Mouse (Mus musculus): ENCODE results near the gene Col27a1. TPM values are rescaled to one million over a fixed set of nuclear protein-coding genes. Genes with fewer than 3 reads are reported as not detected.

Gene Col27a1
- total and polyA plus RNA-seq, 2 experiments, result 2.2 to 5.4 TPM

DNA sequence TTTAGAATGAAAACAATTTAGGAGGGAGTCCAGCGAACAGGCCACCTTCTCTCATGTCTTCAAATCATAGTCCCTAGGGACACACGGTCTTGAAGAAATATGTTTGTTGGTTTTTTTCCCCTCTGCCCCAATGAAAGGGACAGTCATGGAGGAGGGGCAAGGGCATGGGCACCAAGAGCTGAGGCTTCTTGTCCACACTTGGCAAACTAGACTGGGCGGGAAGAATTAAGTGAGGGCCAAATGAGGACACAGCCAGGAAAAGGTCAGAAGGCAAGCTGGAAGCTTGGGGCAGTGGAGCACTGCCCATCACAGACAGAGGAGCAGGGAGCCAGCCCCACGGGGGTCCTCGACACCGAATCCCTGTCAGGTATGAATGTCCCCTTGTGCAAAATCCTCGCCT lies 9.9 kb upstream of the Col27a1 start:
- no peaks in the 10 kb centered on the region for H3K4me1 ChIP-seq (ENCODE audit: control insufficient read depth, insufficient read depth, low read length)
- H3K9ac ChIP-seq (ENCODE audit: low read depth, low read length), result no peak overlapping the region
- H3K79me2 ChIP-seq (ENCODE audit: control insufficient read depth, insufficient read depth, low read length), result no peaks in the 10 kb centered on the region
- H3K4me3 ChIP-seq (ENCODE audit: insufficient read depth, low read depth, low read length), result no peak overlapping the region
- no peak for DNase-seq (ENCODE audit: extremely low read depth, low read depth, low spot score)
- TF ChIP-seq CTCF (IDR thresholded peaks at IDR 0.05; ENCODE audit: low read depth, low read length), result no peak
- no peak for TF ChIP-seq POLR2A (IDR thresholded peaks at IDR 0.05; ENCODE audit: extremely low read depth, insufficient read depth, low read length)
- WGBS, result 88% methylated on average over 7 of the region's 7 CpGs
- no peaks in the 10 kb centered on the region for H3K27me3 ChIP-seq (ENCODE audit: control insufficient read depth, insufficient read depth, low read length)
- no peak overlapping the region for H3K27ac ChIP-seq (replicated peaks; ENCODE audit: insufficient read depth, low read depth, low read length)
- no peaks in the 10 kb centered on the region for H3K36me3 ChIP-seq (ENCODE audit: control insufficient read depth, insufficient read depth, low read length)

DNA sequence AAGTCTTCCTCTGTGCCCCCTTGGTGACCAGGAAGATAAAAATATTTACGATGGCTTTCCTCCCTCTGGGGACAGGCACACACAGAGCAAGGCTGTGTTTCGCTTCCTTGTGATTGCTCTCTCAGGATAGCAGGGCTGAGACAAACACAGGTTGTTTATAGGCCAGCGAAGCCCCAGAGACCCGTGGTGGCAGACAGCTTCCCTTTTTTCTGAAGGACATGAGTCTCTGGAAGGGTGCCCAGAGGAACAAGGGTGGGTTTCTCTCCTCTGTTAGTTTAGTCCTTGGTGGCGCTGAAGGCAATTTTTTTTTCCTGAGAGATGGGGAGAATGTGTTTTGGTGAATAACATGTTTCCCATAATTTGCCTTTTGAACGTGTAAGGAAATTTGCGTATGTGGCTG lies 8.2 kb upstream of the Col27a1 start:
- Histone ChIP-seq H3K36me3 (ENCODE audit: control insufficient read depth, insufficient read depth, low read length) (no peaks in the 10 kb centered on the region), H3K4me1 (ENCODE audit: control insufficient read depth, insufficient read depth, low read length) (no peaks in the 10 kb centered on the region), H3K9ac (ENCODE audit: low read depth, low read length) (no peak overlapping the region), H3K27me3 (ENCODE audit: control insufficient read depth, insufficient read depth, low read length) (no peaks in the 10 kb centered on the region), H3K27ac (replicated peaks; ENCODE audit: insufficient read depth, low read depth, low read length) (no peak overlapping the region), H3K79me2 (ENCODE audit: control insufficient read depth, insufficient read depth, low read length) (no peaks in the 10 kb centered on the region), H3K4me3 (ENCODE audit: insufficient read depth, low read depth, low read length) (no peak overlapping the region)
- DNase-seq (ENCODE audit: extremely low read depth, low read depth, low spot score), result no peak
- WGBS, result 78% methylated on average over 7 of the region's 7 CpGs
- TF ChIP-seq CTCF (IDR thresholded peaks at IDR 0.05; ENCODE audit: low read depth, low read length), result no peak
- no peak for TF ChIP-seq POLR2A (IDR thresholded peaks at IDR 0.05; ENCODE audit: extremely low read depth, insufficient read depth, low read length)

DNA sequence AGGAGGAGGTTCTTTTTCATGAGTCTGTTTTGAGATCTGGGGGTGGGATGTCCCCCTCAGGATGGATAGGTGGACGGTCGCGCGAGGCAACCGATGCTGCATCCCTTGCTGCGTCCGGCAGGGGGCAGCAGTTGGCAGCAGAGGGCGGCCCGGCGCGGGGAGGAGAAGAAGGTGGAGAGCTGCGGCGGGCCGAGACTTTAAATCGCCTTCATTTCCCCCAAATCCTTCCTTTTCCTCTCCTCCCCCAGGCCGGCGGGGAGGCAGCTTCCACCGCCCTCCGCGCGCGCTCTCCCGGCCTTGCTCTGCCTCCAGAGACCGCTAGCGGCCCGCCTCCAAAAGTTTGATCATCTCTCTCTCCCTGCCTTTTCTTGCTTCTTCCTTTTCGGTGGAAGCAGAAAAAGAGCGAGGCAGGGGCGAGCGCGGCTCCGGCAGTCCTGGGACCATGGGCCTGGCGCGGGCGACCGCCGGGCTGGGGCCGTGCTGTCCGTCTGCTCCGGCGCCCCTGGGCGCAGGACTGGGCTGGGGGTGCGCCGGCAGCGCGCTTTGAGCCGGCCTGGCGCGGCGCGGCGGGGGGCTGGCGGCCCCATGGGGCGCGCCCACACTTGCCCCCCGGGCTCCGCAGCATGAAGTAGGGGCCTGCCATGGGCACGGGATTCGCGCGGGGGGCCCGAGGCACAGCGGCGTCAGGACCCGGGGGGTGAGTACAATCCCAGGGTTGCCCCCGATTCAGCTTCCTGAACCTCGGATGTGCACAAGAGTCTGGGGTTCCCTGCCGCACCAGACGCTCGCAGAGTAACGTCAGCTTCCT lies 1.6 kb downstream of the Col27a1 start:
- no peak for DNase-seq (ENCODE audit: extremely low read depth, low read depth, low spot score)
- WGBS, result 1% methylated on average over 71 of the region's 71 CpGs
- peak overlapping the region; percentile 47 for H3K27ac ChIP-seq (replicated peaks; ENCODE audit: insufficient read depth, low read depth, low read length)
- H3K4me1 ChIP-seq (ENCODE audit: control insufficient read depth, insufficient read depth, low read length), result peaks cover 6% of the 10 kb centered on the region
- no peaks in the 10 kb centered on the region for H3K27me3 ChIP-seq (ENCODE audit: control insufficient read depth, insufficient read depth, low read length)
- H3K9ac ChIP-seq (ENCODE audit: low read depth, low read length), result peak overlapping the region; percentile 87
- TF ChIP-seq CTCF (IDR thresholded peaks at IDR 0.05; ENCODE audit: low read depth, low read length) (peak; percentile 94), POLR2A (IDR thresholded peaks at IDR 0.05; ENCODE audit: extremely low read depth, insufficient read depth, low read length) (0 out of 2 replicates have a peak, but pooled peaks have one; percentile 15)
- H3K36me3 ChIP-seq (ENCODE audit: control insufficient read depth, insufficient read depth, low read length), result no peaks in the 10 kb centered on the region
- H3K79me2 ChIP-seq (ENCODE audit: control insufficient read depth, insufficient read depth, low read length), result no peaks in the 10 kb centered on the region
- peak overlapping the region; percentile 82 for H3K4me3 ChIP-seq (ENCODE audit: insufficient read depth, low read depth, low read length)

DNA sequence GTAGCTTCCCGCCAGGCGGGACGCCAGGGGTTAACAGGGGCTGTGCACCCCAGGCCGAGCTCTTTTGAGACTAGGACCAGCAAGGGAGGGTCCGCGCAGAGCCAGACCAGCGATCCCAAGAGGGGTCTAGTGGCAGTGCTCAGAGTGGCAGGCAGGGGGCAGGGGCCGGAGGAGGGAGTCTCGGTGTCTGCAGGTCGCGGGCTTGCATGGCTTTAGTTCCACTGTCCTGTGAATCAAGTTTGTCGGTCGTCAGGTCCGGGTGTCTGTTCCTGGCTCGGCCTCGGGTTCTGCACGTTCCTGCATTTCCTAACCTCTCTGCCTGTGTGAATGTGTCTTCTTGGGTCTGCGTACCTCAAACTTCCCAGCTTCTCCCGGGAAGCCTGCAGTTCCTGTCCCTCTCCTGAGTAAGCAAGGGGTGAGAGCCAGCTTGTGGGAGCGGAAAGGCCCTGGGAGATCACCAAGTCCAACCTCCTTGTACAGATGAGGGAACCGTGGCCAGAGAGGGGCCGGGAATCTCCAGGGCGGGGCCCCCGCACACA lies 2.3 kb downstream of the Col27a1 start:
- H3K4me1 ChIP-seq (ENCODE audit: control insufficient read depth, insufficient read depth, low read length), result peaks cover 6% of the 10 kb centered on the region
- H3K36me3 ChIP-seq (ENCODE audit: control insufficient read depth, insufficient read depth, low read length), result no peaks in the 10 kb centered on the region
- H3K27ac ChIP-seq (replicated peaks; ENCODE audit: insufficient read depth, low read depth, low read length), result peak overlapping the region; percentile 28; the same call in 1 of the 2 replicates
- 3% methylated on average over 24 of the region's 24 CpGs for WGBS
- no peaks in the 10 kb centered on the region for H3K27me3 ChIP-seq (ENCODE audit: control insufficient read depth, insufficient read depth, low read length)
- peak overlapping the region; percentile 87 for H3K9ac ChIP-seq (ENCODE audit: low read depth, low read length)
- no peaks in the 10 kb centered on the region for H3K79me2 ChIP-seq (ENCODE audit: control insufficient read depth, insufficient read depth, low read length)
- peak overlapping the region; percentile 82 for H3K4me3 ChIP-seq (ENCODE audit: insufficient read depth, low read depth, low read length)
- peak; percentile 60 for DNase-seq (ENCODE audit: extremely low read depth, low read depth, low spot score)
- TF ChIP-seq CTCF (IDR thresholded peaks at IDR 0.05; ENCODE audit: low read depth, low read length), result peak; percentile 67
- TF ChIP-seq POLR2A (IDR thresholded peaks at IDR 0.05; ENCODE audit: extremely low read depth, insufficient read depth, low read length), result no peak

DNA sequence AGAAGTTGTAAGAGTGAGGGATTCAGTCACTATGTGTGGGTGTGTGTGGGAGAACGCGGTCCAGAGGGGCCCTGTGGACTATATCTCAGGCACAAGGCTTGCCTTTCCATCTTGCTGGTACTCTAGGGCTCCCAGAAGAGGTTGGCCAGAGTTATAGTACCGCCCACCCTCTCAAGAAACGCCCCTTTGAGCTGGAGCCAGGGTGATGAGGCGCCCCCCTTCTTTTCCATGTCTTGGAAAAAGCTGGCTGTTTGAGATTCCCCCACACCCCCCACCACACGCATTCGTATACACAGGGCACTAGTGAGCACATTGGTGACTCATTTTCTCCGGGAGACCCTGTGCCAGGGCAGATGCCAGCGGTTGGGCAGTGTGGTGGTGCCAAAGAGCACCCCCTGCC lies 2.8 kb downstream of the Col27a1 start:
- TF ChIP-seq CTCF (IDR thresholded peaks at IDR 0.05; ENCODE audit: low read depth, low read length), result no peak
- no peak for TF ChIP-seq POLR2A (IDR thresholded peaks at IDR 0.05; ENCODE audit: extremely low read depth, insufficient read depth, low read length)
- no peak overlapping the region for H3K27ac ChIP-seq (replicated peaks; ENCODE audit: insufficient read depth, low read depth, low read length)
- peak overlapping the region; percentile 87 for H3K9ac ChIP-seq (ENCODE audit: low read depth, low read length)
- peaks cover 6% of the 10 kb centered on the region for H3K4me1 ChIP-seq (ENCODE audit: control insufficient read depth, insufficient read depth, low read length)
- H3K79me2 ChIP-seq (ENCODE audit: control insufficient read depth, insufficient read depth, low read length), result no peaks in the 10 kb centered on the region
- DNase-seq (ENCODE audit: extremely low read depth, low read depth, low spot score), result no peak
- H3K27me3 ChIP-seq (ENCODE audit: control insufficient read depth, insufficient read depth, low read length), result no peaks in the 10 kb centered on the region
- WGBS, result 63% methylated on average over 9 of the region's 9 CpGs
- H3K36me3 ChIP-seq (ENCODE audit: control insufficient read depth, insufficient read depth, low read length), result no peaks in the 10 kb centered on the region
- peak overlapping the region; percentile 82; the same call in 1 of the 2 replicates for H3K4me3 ChIP-seq (ENCODE audit: insufficient read depth, low read depth, low read length)

DNA sequence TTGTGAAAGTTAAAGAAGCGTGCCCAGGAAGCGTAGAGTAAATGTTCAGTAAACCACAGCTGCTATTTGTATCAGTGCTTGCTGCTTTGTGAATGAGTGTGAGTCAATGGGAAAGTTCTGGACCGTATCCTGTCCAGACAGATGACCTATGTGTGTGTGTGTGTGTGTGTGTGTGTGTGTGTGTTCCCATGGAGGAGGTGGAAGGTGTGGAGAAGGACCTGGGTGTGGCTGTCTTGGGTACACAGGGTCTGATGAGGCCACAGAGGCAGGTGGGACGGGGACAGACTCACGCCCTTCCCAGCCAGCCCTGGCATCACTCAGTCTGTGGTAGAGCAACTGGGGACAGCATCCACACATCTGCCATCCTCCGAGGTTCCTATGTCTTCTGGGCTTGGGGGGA lies 3.7 kb downstream of the Col27a1 start:
- Histone ChIP-seq H3K79me2 (ENCODE audit: control insufficient read depth, insufficient read depth, low read length) (no peaks in the 10 kb centered on the region), H3K27ac (replicated peaks; ENCODE audit: insufficient read depth, low read depth, low read length) (no peak overlapping the region), H3K27me3 (ENCODE audit: control insufficient read depth, insufficient read depth, low read length) (no peaks in the 10 kb centered on the region), H3K9ac (ENCODE audit: low read depth, low read length) (no peak overlapping the region), H3K4me1 (ENCODE audit: control insufficient read depth, insufficient read depth, low read length) (peaks cover 6% of the 10 kb centered on the region), H3K36me3 (ENCODE audit: control insufficient read depth, insufficient read depth, low read length) (no peaks in the 10 kb centered on the region), H3K4me3 (ENCODE audit: insufficient read depth, low read depth, low read length) (no peak overlapping the region)
- TF ChIP-seq CTCF (IDR thresholded peaks at IDR 0.05; ENCODE audit: low read depth, low read length) (no peak), POLR2A (IDR thresholded peaks at IDR 0.05; ENCODE audit: extremely low read depth, insufficient read depth, low read length) (no peak)
- DNase-seq (ENCODE audit: extremely low read depth, low read depth, low spot score), result no peak
- WGBS, result 91% methylated on average over 6 of the region's 6 CpGs

Measured in liver, adult 2 months (tissue).